Mouse (Mus musculus) C2C12 (cell line): Measurements from ENCODE around the gene Gm48552. TPM values are rescaled to one million over a fixed set of nuclear protein-coding genes. Genes with fewer than 3 reads are reported as not detected.

Experiments used
- H3K27me3 ChIP-seq: one replicate; pipeline ENCODE4 v1.6.1; 2011; ENCODE audit not compliant: control insufficient read depth, insufficient read depth, insufficient read length
- H3K36me3 ChIP-seq: one replicate; pipeline ENCODE4 v1.6.1; 2011; ENCODE audit not compliant: control insufficient read depth, insufficient read depth
- H3K4me3 ChIP-seq: one replicate; pipeline ENCODE4 v1.5.1; 2011; ENCODE audit warnings: mild to moderate bottlenecking, control low read depth; ENCODE audit not compliant: poor library complexity, insufficient read depth, severe bottlenecking
- H3K79me2 ChIP-seq: one replicate; pipeline ENCODE4 v1.6.1; 2011; ENCODE audit not compliant: control insufficient read depth, insufficient read depth
- H3K79me3 ChIP-seq: one replicate; pipeline ENCODE4 v1.6.1; 2011; ENCODE audit warnings: low read depth, control low read depth
- H3ac ChIP-seq: one replicate; pipeline ENCODE3; 2011; ENCODE audit warnings: low read depth; ENCODE audit not compliant: control insufficient read depth, insufficient read length
- CEBPB ChIP-seq: IDR thresholded peaks from one replicate; pipeline ENCODE4 v1.6.1; 2011; ENCODE audit warnings: low read depth, mild to moderate bottlenecking, control low read depth, moderate library complexity
- CTCF ChIP-seq: IDR thresholded peaks from one replicate; pipeline ENCODE4 v1.5.1; 2011; ENCODE audit not compliant: control insufficient read depth, insufficient read depth, insufficient read length
- FOSL1 ChIP-seq: IDR thresholded peaks from one replicate; pipeline ENCODE4 v1.8.0; 2011; ENCODE audit warnings: mild to moderate bottlenecking, low read length; ENCODE audit not compliant: poor library complexity, insufficient read depth, severe bottlenecking
- MAX ChIP-seq: IDR thresholded peaks from one replicate; pipeline ENCODE4 v1.6.1; 2011; ENCODE audit warnings: mild to moderate bottlenecking, control low read depth
- MYOD1 ChIP-seq: IDR thresholded peaks from one replicate; pipeline ENCODE4 v1.6.1; 2011; ENCODE audit warnings: low read depth; ENCODE audit not compliant: control insufficient read depth, insufficient read length
- MYOG ChIP-seq: IDR thresholded peaks from one replicate; pipeline ENCODE4 v1.6.1; 2011; ENCODE audit not compliant: control insufficient read depth, insufficient read length; ENCODE audit errors: extremely low read depth
- USF1 ChIP-seq: IDR thresholded peaks from one replicate; pipeline ENCODE4 v1.6.1; 2011; ENCODE audit warnings: low read depth, mild to moderate bottlenecking, control low read depth, moderate library complexity
- polyA plus RNA-seq: library from polyadenylated mRNA; unstranded; fragments of >200 nt; fragmentation: generic; extraction: Trizol; gene quantifications from one replicate; pipeline ENCODE4 v1.2.1, GENCODE M21; 2012; ENCODE audit warnings: missing spikeins

Gene Gm48552
- polyA plus RNA-seq, 1 experiment = 0.20 TPM

GRCm38 (mm10) chr10:81423476-81424245, 34.9 kb downstream of the Gm48552 start:
- H3K36me3 ChIP-seq = peaks cover 48% of the 10 kb centered on the region
- peaks cover 99% of the 10 kb centered on the region for H3K79me2 ChIP-seq
- H3K4me3 ChIP-seq = peak overlapping the region; percentile 91
- peaks cover 88% of the 10 kb centered on the region for H3K79me3 ChIP-seq
- no peak for TF ChIP-seq CEBPB
- no peak for TF ChIP-seq MAX
- TF ChIP-seq USF1 = no peak
- TF ChIP-seq CTCF = no peak
- TF ChIP-seq FOSL1 = no peak
- TF ChIP-seq MYOD1 = no peak
- no peak for TF ChIP-seq MYOG
- H3ac ChIP-seq = peak overlapping the region; percentile 62
- no peaks in the 10 kb centered on the region for H3K27me3 ChIP-seq

DNA sequence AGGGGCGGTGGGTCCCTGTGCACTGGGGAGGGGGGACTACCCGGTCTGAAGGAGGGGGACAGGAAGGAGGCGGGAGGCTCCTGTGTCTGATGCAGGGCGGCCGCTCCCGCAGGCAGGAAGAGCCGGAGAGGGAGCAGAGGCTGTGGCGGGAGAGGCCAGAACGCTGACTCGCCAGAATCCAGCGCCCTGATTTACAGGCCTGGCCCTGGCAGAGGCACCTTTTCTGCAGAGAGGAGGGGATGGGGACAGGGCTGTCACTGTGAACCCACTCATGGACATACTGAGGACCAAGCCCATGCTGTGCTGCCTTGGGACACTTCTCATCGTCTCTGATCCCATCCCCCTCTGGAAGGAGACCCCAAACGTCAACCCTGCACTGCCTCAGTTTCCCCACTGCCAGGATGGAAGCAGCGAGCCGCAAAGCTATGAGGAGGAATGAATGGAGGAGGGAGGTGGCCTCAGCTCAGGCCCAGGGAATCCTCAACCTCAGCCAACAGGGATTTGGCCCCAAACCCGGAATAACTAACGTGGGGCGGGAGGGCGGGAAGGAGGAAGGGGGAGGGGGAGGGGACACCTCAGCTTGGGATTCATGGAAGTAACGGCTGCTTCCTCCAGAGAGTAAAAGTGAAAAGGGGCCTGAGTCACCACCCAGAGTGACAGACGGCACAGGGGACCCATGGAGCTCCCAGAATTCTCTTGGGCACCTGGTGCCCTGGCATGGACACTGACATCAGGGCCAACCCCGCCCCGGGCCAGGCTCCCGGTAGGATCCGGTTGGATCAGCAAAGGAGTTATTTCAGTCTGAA, 35.6 kb downstream of the Gm48552 start:
- Histone ChIP-seq H3K27me3 (no peaks in the 10 kb centered on the region), H3K36me3 (peaks cover 41% of the 10 kb centered on the region), H3K79me2 (peaks cover 98% of the 10 kb centered on the region), H3K79me3 (peaks cover 80% of the 10 kb centered on the region), H3ac (peak overlapping the region; percentile 89), H3K4me3 (peak overlapping the region; percentile 91)
- TF ChIP-seq MAX (peak; percentile 20), USF1 (no peak)

GRCm38 (mm10) chr10:81425236-81425850, 36.5 kb downstream of the Gm48552 start:
- TF ChIP-seq MAX (peak; percentile 83), FOSL1 (no peak), USF1 (no peak)
- Histone ChIP-seq H3ac (peak overlapping the region; percentile 89), H3K79me2 (peaks cover 89% of the 10 kb centered on the region), H3K36me3 (peaks cover 32% of the 10 kb centered on the region), H3K27me3 (no peaks in the 10 kb centered on the region), H3K79me3 (peaks cover 71% of the 10 kb centered on the region), H3K4me3 (peak overlapping the region; percentile 91)

DNA sequence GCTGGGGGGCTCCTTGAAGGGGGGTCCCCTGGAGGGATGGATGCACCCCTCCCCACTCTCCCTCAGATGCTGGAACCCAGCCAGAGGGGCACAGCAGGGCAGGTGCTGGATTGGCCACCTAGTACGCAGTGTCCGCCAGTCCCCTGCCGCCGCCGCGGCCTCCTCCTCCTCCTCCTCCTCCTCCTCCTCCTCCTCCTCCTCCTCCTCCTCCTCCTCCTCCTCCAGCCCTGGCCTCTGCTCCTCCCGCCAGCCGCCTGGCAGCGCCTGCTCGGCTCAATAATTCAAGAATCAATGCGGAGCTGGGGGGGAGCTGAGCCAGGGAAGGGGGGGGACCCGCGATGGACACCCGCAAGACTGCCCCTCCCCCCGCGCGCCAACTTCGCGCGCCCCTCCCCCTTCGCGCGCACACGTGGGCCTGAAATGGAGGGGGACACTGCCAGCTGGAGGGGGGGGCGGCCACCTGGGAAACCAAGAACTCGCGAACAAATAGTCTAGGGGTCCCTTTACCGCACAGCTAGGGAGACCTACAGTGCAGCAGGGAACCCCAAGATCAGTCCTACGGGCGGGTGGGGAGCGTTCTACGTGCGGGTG, 37.4 kb downstream of the Gm48552 start:
- H3K79me2 ChIP-seq = peaks cover 81% of the 10 kb centered on the region
- H3K4me3 ChIP-seq = peak overlapping the region; percentile 91
- H3K79me3 ChIP-seq = peaks cover 63% of the 10 kb centered on the region
- H3ac ChIP-seq = peak overlapping the region; percentile 89
- no peaks in the 10 kb centered on the region for H3K27me3 ChIP-seq
- peaks cover 23% of the 10 kb centered on the region for H3K36me3 ChIP-seq
- no peak for TF ChIP-seq MAX
- no peak for TF ChIP-seq CTCF
- TF ChIP-seq MYOD1 = no peak
- TF ChIP-seq USF1 = no peak
- no peak for TF ChIP-seq FOSL1
- no peak for TF ChIP-seq MYOG
- no peak for TF ChIP-seq CEBPB

DNA sequence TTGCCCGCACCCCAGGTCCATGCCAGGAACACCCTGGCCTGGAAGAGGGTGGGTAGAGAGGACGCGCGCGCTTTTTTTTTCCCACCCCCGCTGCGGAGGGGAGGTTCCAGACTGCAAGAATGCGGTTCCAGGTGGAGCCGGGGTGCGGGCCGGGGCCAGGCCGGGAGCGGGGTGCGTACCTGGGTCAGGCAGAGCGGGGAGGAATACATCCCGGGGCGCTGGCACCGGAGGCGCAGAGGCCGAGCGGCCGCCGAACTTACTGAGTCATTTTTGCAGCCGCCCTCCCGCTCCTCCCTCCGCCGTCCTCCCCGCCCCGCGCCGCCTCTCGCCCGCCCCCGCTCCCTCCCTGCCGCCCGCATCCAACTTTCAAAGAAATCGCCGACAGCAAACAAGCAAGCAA, 38.1 kb downstream of the Gm48552 start:
- H3K79me3 ChIP-seq = peaks cover 56% of the 10 kb centered on the region
- TF ChIP-seq CTCF (no peak), USF1 (no peak), FOSL1 (no peak), MYOD1 (no peak), MYOG (no peak), CEBPB (no peak), MAX (no peak)
- peak overlapping the region; percentile 89 for H3ac ChIP-seq
- no peaks in the 10 kb centered on the region for H3K27me3 ChIP-seq
- peak overlapping the region; percentile 91 for H3K4me3 ChIP-seq
- H3K36me3 ChIP-seq = peaks cover 18% of the 10 kb centered on the region
- H3K79me2 ChIP-seq = peaks cover 73% of the 10 kb centered on the region
